Mouse (Mus musculus): ENCODE results near the gene Wfs1.
"Not testable (repeated sequence)": the region's sequence is repeated elsewhere in the genome, so short reads cannot be mapped to it uniquely, and the experiment has no call there.

Wfs1 gene

GRCm38 (mm10) chr5:36988781-36989624 lies at the start of gene Wfs1:
TSS of gene Wfs1 (minus strand) at chr5:36989205.
- peak; percentile 90 for DNase-seq (ENCODE audit: low read depth, low spot score)

GRCm38 (mm10) chr5:37036884-37037283 lies 47.9 kb upstream of the Wfs1 start:
- DNase-seq (ENCODE audit: low read depth, low spot score): no peak

- DNase-seq (ENCODE audit: low read depth, low spot score): no peak
Measured at GRCm38 (mm10) chr5:37035896-37036295, 46.9 kb upstream of the Wfs1 start.

GRCm38 (mm10) chr5:37035192-37035591 lies 46.2 kb upstream of the Wfs1 start:
- no peak for DNase-seq (ENCODE audit: low read depth, low spot score)

GRCm38 (mm10) chr5:37030753-37031152 lies 41.7 kb upstream of the Wfs1 start:
- no peak for DNase-seq (ENCODE audit: low read depth, low spot score)

- no peak for DNase-seq (ENCODE audit: low read depth, low spot score)
Measured at GRCm38 (mm10) chr5:37029326-37029905, 40.4 kb upstream of the Wfs1 start.

GRCm38 (mm10) chr5:37028486-37029311 lies 39.7 kb upstream of the Wfs1 start:
- DNase-seq (ENCODE audit: low read depth, low spot score): peak; percentile 4

- peak; percentile 57 for DNase-seq (ENCODE audit: low read depth, low spot score)
Measured at GRCm38 (mm10) chr5:37028104-37028485, 39.1 kb upstream of the Wfs1 start.

GRCm38 (mm10) chr5:37027701-37028100 lies 38.7 kb upstream of the Wfs1 start:
- no peak for DNase-seq (ENCODE audit: low read depth, low spot score)

- no peak for DNase-seq (ENCODE audit: low read depth, low spot score)
Measured at GRCm38 (mm10) chr5:37017222-37017621, 28.2 kb upstream of the Wfs1 start.

- DNase-seq (ENCODE audit: low read depth, low spot score): peak; percentile 32
Measured at GRCm38 (mm10) chr5:37015612-37016310, 26.8 kb upstream of the Wfs1 start.

GRCm38 (mm10) chr5:37010666-37011317 lies 21.8 kb upstream of the Wfs1 start:
- DNase-seq (ENCODE audit: low read depth, low spot score): no peak

- not testable (repeated sequence) for DNase-seq (ENCODE audit: low read depth, low spot score)
Measured at GRCm38 (mm10) chr5:37009761-37010160, 20.8 kb upstream of the Wfs1 start.

- peak; percentile 42 for DNase-seq (ENCODE audit: low read depth, low spot score)
Measured at GRCm38 (mm10) chr5:37002001-37002400, 13.0 kb upstream of the Wfs1 start.

- DNase-seq (ENCODE audit: low read depth, low spot score): no peak
Measured at GRCm38 (mm10) chr5:37001002-37001401, 12.0 kb upstream of the Wfs1 start.

- DNase-seq (ENCODE audit: low read depth, low spot score): no peak
Measured at GRCm38 (mm10) chr5:36997996-36998395, 9.0 kb upstream of the Wfs1 start.

GRCm38 (mm10) chr5:36996410-36996809 lies 7.4 kb upstream of the Wfs1 start:
- DNase-seq (ENCODE audit: low read depth, low spot score): no peak

- DNase-seq (ENCODE audit: low read depth, low spot score): no peak
Measured at GRCm38 (mm10) chr5:36990631-36991350, 1.8 kb upstream of the Wfs1 start.

- no peak for DNase-seq (ENCODE audit: low read depth, low spot score)
Measured at GRCm38 (mm10) chr5:36990196-36990595, 1.2 kb upstream of the Wfs1 start.

GRCm38 (mm10) chr5:36989625-36989977 lies 596 bp upstream of the Wfs1 start:
- DNase-seq (ENCODE audit: low read depth, low spot score): no peak

Measured in embryo, embryonic 11.5 days (tissue).